Mouse (Mus musculus) heart, postnatal 25 days (tissue): ENCODE measurements around the gene Ghrhr. TPM values are rescaled to one million over a fixed set of nuclear protein-coding genes. Genes with fewer than 3 reads are reported as not detected.

ENCODE experiments used
- DNase-seq: peaks from one replicate; pipeline ENCODE4 v3.0.0; 2022; ENCODE audit warnings: low spot score
- intact Hi-C: fragments of 180-260 bp; cut with DNase I; formaldehyde crosslinking; loops from one replicate; pipeline ENCODE4 v1.15.1; 2025
- total RNA-seq, 2 experiments: library from RNA; stranded (reverse); gene quantifications; 2 replicates each; pipeline ENCODE4 v1.2.3; 2021

Gene Ghrhr
- total RNA-seq = not detected

GRCm38 (mm10) chr6:55376076-55376475 is at the start of gene Ghrhr:
Gene Ghrhr (plus strand): TSS chr6:55376295.
- DNase-seq = no peak
- intact Hi-C loops = no loop called here

- intact Hi-C loops = no loop called here
- DNase-seq = peak; percentile 62
Observed at GRCm38 (mm10) chr6:55326299-55326698, 49.8 kb upstream of the Ghrhr start.

DNA sequence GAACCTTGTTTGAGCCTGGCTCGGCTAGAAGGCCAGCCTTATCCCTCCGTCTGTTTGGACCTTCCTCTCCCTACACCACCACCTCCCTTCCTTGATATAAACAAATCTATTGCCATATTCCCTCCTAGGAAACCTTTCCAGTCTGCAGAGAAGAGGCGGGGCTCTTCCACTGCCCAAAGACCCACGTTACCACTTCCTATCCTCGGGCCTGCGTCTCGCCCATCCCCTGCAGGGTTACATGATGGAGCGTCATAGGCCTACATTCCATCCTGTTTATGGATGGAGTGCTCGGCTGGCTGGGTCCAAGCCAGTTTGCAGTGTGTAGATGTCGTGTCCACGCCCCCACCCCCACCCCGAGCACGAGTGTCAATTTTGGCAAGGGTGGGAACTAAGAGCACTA is 48.8 kb upstream of the Ghrhr start:
- intact Hi-C loops = no loop called here
- no peak for DNase-seq

- no peak for DNase-seq
- intact Hi-C loops = no loop called here
Observed at GRCm38 (mm10) chr6:55328179-55328578, 47.9 kb upstream of the Ghrhr start.

GRCm38 (mm10) chr6:55331315-55331714 is 44.8 kb upstream of the Ghrhr start:
- intact Hi-C loops = no loop called here

DNA sequence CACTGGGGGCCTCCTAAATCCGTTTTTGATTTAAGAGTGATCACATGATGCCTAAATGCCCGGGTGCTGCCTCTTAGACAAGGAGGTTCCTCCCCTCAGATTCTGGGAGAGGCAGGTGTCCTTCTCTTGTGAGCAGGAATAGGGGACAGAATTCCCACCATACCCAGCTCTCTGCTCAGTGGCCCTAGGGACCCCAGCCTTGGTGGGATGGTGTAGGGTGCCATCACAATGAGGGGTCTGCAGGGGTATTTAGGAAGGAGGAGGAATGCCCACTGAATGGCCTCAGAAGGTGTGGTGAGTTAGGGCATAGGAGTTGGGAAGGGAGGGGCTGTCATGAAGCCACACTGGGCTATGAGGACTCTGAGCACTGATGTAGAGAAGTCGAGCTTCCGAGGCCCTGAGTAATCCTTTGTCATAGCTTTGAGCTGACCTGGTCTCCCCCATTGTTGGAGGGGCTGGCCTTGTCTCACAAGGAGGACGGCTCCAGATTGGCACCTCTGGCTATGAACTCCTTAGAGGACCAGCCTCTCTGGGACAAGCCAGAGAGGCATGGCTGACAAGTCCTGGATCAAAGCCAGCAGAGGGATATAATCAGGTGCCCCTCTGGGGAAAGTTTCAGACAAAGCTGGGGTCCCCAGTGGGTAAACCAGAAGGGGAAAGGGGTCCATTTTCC is 43.9 kb upstream of the Ghrhr start:
- intact Hi-C loops = no loop called here

More at GRCm38 (mm10) chr6:55331315-55331714, 44.8 kb upstream of the Ghrhr start:
- no peak for DNase-seq

DNA sequence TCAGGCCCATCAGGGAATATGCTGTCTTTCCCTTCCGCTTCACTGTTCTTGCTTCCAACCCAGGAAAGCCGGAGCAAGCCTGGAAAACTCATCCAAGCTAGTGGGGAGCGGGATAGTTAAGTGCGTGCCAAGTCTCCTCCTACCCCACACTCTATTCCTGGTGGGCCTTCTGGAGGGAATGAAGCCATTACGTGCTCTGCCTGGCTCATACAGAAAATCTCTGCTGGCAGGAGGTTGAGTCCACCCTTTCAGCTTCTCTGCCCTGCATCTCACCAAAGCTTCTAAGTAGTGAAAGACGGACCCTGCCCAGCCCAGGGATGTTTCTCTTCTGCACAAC is 43.4 kb upstream of the Ghrhr start:
- intact Hi-C loops = no loop called here
- no peak for DNase-seq

More for the DNA sequence above, 43.9 kb upstream of the Ghrhr start:
- DNase-seq = no peak

DNA sequence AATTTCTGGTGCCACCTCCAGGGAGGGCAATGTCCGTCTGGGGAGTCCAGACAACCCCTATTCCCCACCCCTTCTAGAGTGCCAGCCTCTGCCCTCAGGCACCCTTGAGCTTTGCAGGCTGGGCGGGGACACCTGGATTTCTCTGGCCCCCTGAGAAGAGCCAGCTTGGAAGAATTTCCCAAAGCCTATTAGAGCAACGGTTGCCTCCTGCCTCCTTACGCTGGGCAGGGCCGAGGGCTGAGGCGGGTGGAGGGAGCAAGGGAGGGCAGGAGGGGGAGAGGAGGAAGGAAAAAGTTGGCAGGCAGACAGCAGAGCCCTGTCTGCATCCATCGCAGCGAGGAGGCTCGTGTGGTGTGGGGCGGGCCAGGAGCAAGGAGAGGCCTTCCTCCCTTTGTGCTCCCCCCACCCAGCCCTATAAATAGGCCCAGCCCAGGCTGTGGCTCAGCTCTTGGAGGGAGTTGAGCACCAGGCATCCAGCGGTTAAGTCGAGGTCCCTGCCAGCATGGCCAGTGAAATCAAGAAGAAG is 40.0 kb upstream of the Ghrhr start, which contains the start of gene Aqp1:
Gene Aqp1 (plus strand): TSS at position 444 of the 526 bp plus-strand sequence.
- intact Hi-C loops = no loop called here

GRCm38 (mm10) chr6:55337242-55337641 is 38.9 kb upstream of the Ghrhr start:
- intact Hi-C loops = no loop called here
- no peak for DNase-seq

More for the DNA sequence above, 40.0 kb upstream of the Ghrhr start, which contains the start of gene Aqp1:
- peak; percentile 78 for DNase-seq

GRCm38 (mm10) chr6:55338077-55338476 is 38.0 kb upstream of the Ghrhr start:
- intact Hi-C loops = no loop called here
- DNase-seq = no peak

- intact Hi-C loops = no loop called here
- DNase-seq = no peak
Observed at GRCm38 (mm10) chr6:55338934-55339825, 36.9 kb upstream of the Ghrhr start.

- intact Hi-C loops = no loop called here
- no peak for DNase-seq
Observed at GRCm38 (mm10) chr6:55341688-55342087, 34.4 kb upstream of the Ghrhr start.

DNA sequence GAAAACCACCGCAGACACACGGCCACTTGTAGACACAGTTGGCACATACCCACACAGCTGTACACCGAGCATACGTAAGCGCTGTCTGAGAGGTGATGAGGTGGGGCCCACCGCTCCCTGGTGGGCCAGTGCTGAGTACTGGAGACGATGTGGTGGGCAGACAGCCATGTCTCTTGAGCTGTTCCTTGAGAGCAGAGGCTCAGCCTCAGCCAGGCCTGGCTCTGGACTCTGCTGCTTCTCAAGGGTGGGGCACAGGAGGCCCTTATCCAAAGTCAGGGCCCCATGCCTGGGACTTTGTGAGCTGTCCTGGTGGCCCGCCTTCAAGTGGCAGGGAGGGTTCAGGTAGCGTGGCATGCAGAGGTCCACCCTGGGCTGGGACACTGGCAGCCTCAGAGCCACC is 33.8 kb upstream of the Ghrhr start:
- DNase-seq = peak; percentile 47
- intact Hi-C loops = no loop called here

- intact Hi-C loops = no loop called here
Observed at GRCm38 (mm10) chr6:55343446-55343845, 32.6 kb upstream of the Ghrhr start.

GRCm38 (mm10) chr6:55344291-55345016 is 31.6 kb upstream of the Ghrhr start:
- intact Hi-C loops = no loop called here
- DNase-seq = no peak

More at GRCm38 (mm10) chr6:55343446-55343845, 32.6 kb upstream of the Ghrhr start:
- DNase-seq = no peak

GRCm38 (mm10) chr6:55345264-55345663 is 30.8 kb upstream of the Ghrhr start:
- intact Hi-C loops = no loop called here
- DNase-seq = no peak

GRCm38 (mm10) chr6:55346491-55346890 is 29.6 kb upstream of the Ghrhr start:
- intact Hi-C loops = no loop called here
- no peak for DNase-seq

GRCm38 (mm10) chr6:55347711-55348571 is 28.2 kb upstream of the Ghrhr start:
- intact Hi-C loops = no loop called here
- no peak for DNase-seq

DNA sequence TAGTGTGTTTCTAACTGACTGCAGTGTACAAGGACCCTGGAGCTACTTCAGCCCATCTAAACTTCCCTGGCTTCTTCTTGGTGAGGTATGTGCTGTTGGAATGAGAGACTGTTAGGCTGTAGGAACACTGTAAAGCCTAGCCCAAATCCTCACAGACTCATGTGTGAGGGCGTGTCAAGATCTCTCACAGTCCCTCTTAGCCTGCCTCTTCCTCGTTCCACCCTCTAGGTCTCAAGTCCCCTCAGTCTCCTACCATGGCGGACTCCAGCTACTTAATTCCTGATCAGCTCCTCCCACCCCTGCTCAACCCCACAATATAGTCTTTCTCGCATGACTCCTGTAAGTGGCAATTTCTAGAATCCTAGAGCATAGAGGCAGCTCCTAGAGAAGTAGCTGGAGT is 26.9 kb upstream of the Ghrhr start:
- intact Hi-C loops = no loop called here
- no peak for DNase-seq
